Mouse (Mus musculus) activated CD4-positive, CD25-positive, alpha-beta regulatory T cell (primary cell): ENCODE data around the gene Podxl. TPM values are rescaled to one million over a fixed set of nuclear protein-coding genes. Genes with fewer than 3 reads are reported as not detected.

Experiments used
- polyA plus RNA-seq, 2 experiments: library from polyadenylated mRNA; unstranded; fragments of 100-300 nt; shearing (Covaris generic); gene quantifications; one replicate each; pipeline ENCODE4 v1.2.1; 2017

Gene Podxl
- polyA plus RNA-seq: under 1 TPM; 0.08 to 0.10 TPM

GRCm38 (mm10) chr6:31563235-31564181 is at the start of gene Podxl:
TSS of gene Podxl (minus strand) at chr6:31563981.

Other genes starting within 250 kb of the Podxl start
- gene Mkln1, start 165.2 kb downstream of the Podxl start, polyA plus RNA-seq: 100 to 1,000 TPM; 265 to 298 TPM